Mouse (Mus musculus) hindbrain, embryonic 10.5 days (tissue): ENCODE data around the gene Tacr2. TPM values are rescaled to one million over a fixed set of nuclear protein-coding genes. Genes with fewer than 3 reads are reported as not detected.

Experiments used
- DNase-seq: peaks from one replicate; pipeline ENCODE4 v3.0.0-alpha.2; 2017; ENCODE audit warnings: low spot score
- H3K27ac ChIP-seq: fragments of 300-500 bp; sonication (generic); 2 replicates; pipeline ENCODE4 v1.5.1; 2016; ENCODE audit warnings: mild to moderate bottlenecking, moderate library complexity
- H3K27me3 ChIP-seq: fragments of 300-500 bp; sonication (generic); 2 replicates; pipeline ENCODE4 v1.6.1; 2016; ENCODE audit warnings: mild to moderate bottlenecking; ENCODE audit not compliant: poor library complexity, insufficient read depth, severe bottlenecking
- H3K36me3 ChIP-seq: fragments of 300-500 bp; sonication (generic); 2 replicates; pipeline ENCODE4 v1.6.1; 2016; ENCODE audit warnings: mild to moderate bottlenecking, moderate library complexity
- H3K4me1 ChIP-seq: fragments of 300-500 bp; sonication (generic); replicated peaks from 2 replicates; pipeline ENCODE4 v1.6.1; 2016; ENCODE audit warnings: mild to moderate bottlenecking
- H3K4me3 ChIP-seq: fragments of 300-500 bp; sonication (generic); 2 replicates; pipeline ENCODE4 v1.5.1; 2016; ENCODE audit warnings: mild to moderate bottlenecking, moderate library complexity
- H3K9me3 ChIP-seq: fragments of 300-500 bp; sonication (generic); 2 replicates; pipeline ENCODE4 v1.6.1; 2016; ENCODE audit warnings: mild to moderate bottlenecking, moderate library complexity
- WGBS: fragments of 180-500 bp; shearing (Covaris S2); methylation state at CpG from one replicate; pipeline ENCODE4 v1.1.7; 2016; 5-methylcytosine and 5-hydroxymethylcytosine counted together
- polyA plus RNA-seq: library from polyadenylated mRNA; unstranded; fragments of >200 nt; fragmentation: Nextera tagmentation; extraction: Ambion mirVana; gene quantifications from 2 replicates; pipeline ENCODE4 v1.2.1, GENCODE M21; 2016

Gene Tacr2
- polyA plus RNA-seq, 1 experiment from 2014 or later = not detected

- Histone ChIP-seq H3K27me3 (no peaks in the 10 kb centered on the region), H3K4me1 (peaks cover 24% of the 10 kb centered on the region), H3K9me3 (no peaks in the 10 kb centered on the region), H3K27ac (no peak overlapping the region), H3K4me3 (no peak overlapping the region), H3K36me3 (no peaks in the 10 kb centered on the region)
- WGBS = 85% methylated on average over 17 of the region's 17 CpGs
- DNase-seq = no peak
Measured at GRCm38 (mm10) chr10:62222777-62223176, 29.5 kb upstream of the Tacr2 start.

GRCm38 (mm10) chr10:62224231-62224630 lies 28.0 kb upstream of the Tacr2 start:
- Histone ChIP-seq H3K9me3 (no peaks in the 10 kb centered on the region), H3K36me3 (no peaks in the 10 kb centered on the region), H3K4me1 (peaks cover 22% of the 10 kb centered on the region), H3K27ac (no peak overlapping the region), H3K4me3 (no peak overlapping the region), H3K27me3 (peaks cover 8% of the 10 kb centered on the region; the same call in 1 of the 2 replicates)
- no peak for DNase-seq
- 66% methylated on average over 6 of the region's 6 CpGs for WGBS

DNA sequence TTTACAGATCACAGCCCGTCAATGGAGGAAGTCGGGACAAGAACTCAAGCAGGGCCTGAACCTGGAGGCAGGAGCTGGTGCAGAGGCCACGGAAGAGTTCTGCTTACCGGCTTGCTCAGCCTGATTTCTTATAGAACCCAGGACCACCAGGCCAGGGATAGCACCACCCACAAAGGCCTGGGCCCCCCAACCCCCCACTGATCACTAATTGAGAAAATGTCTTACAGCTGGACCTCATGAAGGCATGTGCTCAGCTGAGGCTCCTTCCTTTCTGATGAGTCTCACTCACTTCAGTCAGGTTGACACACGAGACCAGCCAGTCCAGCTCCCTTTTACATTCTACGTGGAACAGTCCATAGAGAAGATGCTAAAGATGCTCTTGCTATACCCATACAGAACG lies 26.4 kb upstream of the Tacr2 start:
- 75% methylated on average over 7 of the region's 7 CpGs for WGBS
- Histone ChIP-seq H3K27ac (no peak overlapping the region), H3K4me3 (no peak overlapping the region), H3K27me3 (peaks cover 18% of the 10 kb centered on the region; the same call in 1 of the 2 replicates), H3K4me1 (peaks cover 27% of the 10 kb centered on the region), H3K9me3 (no peaks in the 10 kb centered on the region), H3K36me3 (no peaks in the 10 kb centered on the region)
- DNase-seq = no peak

GRCm38 (mm10) chr10:62228126-62228525 lies 24.1 kb upstream of the Tacr2 start:
- Histone ChIP-seq H3K36me3 (no peaks in the 10 kb centered on the region), H3K27me3 (peaks cover 33% of the 10 kb centered on the region), H3K9me3 (no peaks in the 10 kb centered on the region), H3K4me1 (peaks cover 33% of the 10 kb centered on the region), H3K4me3 (no peak overlapping the region), H3K27ac (no peak overlapping the region)
- 71% methylated on average over 6 of the region's 6 CpGs for WGBS
- no peak for DNase-seq

- H3K4me1 ChIP-seq = peaks cover 23% of the 10 kb centered on the region
- H3K27ac ChIP-seq = peak within 1 kb of the TSS; percentile 87
- WGBS = under 1% methylated on average over 59 of the region's 59 CpGs
- peak; percentile 97 for DNase-seq
- H3K9me3 ChIP-seq = no peaks in the 10 kb centered on the region
- no peaks in the 10 kb centered on the region for H3K36me3 ChIP-seq
- H3K27me3 ChIP-seq = peaks cover 33% of the 10 kb centered on the region
- H3K4me3 ChIP-seq = peak within 1 kb of the TSS; percentile 74
Measured at GRCm38 (mm10) chr10:62230708-62231394, 21.4 kb upstream of the Tacr2 start, which contains the start of gene Tspan15. TSS of gene Tspan15 (minus strand) at chr10:62231251.

DNA sequence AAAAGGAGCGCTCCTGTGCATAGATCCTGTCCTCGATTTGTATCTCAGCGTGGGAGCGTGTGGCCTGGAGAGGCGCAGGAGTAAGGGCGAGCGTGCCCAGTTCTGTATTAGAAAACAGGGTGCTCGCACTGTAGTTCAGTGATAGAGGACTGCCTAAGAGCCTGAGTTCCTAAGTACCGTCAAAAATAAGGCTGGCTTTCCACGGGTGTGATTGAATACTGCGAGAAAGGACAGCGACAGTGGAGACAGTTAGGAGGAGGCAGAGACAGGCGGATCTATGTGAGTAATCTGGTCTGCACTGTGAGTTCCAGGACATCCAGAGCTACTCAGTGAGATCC lies 20.9 kb upstream of the Tacr2 start:
- no peaks in the 10 kb centered on the region for H3K36me3 ChIP-seq
- peaks cover 33% of the 10 kb centered on the region for H3K27me3 ChIP-seq
- H3K27ac ChIP-seq = peak overlapping the region; percentile 87
- peak overlapping the region; percentile 74 for H3K4me3 ChIP-seq
- 5% methylated on average over 13 of the region's 13 CpGs for WGBS
- no peaks in the 10 kb centered on the region for H3K9me3 ChIP-seq
- peaks cover 20% of the 10 kb centered on the region for H3K4me1 ChIP-seq
- no peak for DNase-seq

- whole genome bisulfite sequencing = 72% methylated on average over 3 of the region's 3 CpGs
- Histone ChIP-seq H3K27ac (no peak overlapping the region), H3K36me3 (no peaks in the 10 kb centered on the region)
Measured at GRCm38 (mm10) chr10:62231811-62232210, 20.4 kb upstream of the Tacr2 start.

DNA sequence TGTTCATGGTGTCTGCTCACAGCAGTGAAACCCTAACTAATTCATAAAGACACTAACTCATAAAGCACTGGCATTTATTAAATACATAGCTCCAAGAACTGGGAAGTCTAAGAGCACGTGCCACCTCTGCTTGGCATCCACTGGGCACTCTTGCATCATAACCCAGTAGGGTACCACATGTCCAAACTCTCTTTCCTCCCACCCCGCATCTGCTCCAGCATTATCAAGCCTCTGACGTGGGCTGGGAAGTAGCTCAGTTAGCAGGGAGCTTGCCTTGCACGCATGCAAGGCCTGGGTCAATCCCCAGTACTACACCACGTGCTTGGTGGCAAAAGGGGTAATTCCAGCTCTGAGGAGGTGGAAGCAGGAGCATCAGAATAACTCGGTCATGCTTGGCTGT lies 16.1 kb upstream of the Tacr2 start:
- DNase-seq = no peak
- H3K4me3 ChIP-seq = no peak overlapping the region
- no peaks in the 10 kb centered on the region for H3K9me3 ChIP-seq
- peaks cover 15% of the 10 kb centered on the region for H3K27me3 ChIP-seq
- H3K36me3 ChIP-seq = no peaks in the 10 kb centered on the region
- WGBS = 85% methylated on average over 6 of the region's 6 CpGs
- H3K27ac ChIP-seq = no peak overlapping the region
- H3K4me1 ChIP-seq = peaks cover 7% of the 10 kb centered on the region

More at GRCm38 (mm10) chr10:62231811-62232210, 20.4 kb upstream of the Tacr2 start:
- no peaks in the 10 kb centered on the region for H3K9me3 ChIP-seq
- H3K4me1 ChIP-seq = peaks cover 20% of the 10 kb centered on the region
- peak overlapping the region; percentile 74; the same call in 1 of the 2 replicates for H3K4me3 ChIP-seq
- H3K27me3 ChIP-seq = peaks cover 33% of the 10 kb centered on the region
- DNase-seq = no peak

DNA sequence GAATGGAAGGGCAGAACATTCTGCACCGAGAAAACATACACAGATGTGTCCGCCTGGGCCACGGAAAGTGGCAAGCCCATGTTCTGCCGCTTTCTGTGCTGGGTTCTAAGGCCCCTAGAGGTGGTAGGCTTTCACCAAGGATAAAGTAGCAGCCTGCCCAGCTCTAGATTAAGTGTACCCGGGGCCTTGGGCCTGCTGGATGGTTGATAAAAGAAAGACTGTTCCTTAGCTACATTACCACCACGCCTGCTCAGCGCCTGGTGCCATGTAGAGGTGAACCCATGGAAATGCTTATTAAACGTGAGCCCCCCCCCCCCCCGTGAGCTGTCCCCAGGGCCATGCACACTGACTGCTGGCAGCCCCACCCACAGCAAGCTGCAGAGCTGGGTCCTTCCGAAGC lies 15.0 kb upstream of the Tacr2 start:
- Histone ChIP-seq H3K27me3 (peaks cover 8% of the 10 kb centered on the region), H3K4me3 (no peak overlapping the region), H3K4me1 (no peaks in the 10 kb centered on the region; the same call in 1 of the 2 replicates), H3K9me3 (no peaks in the 10 kb centered on the region), H3K27ac (no peak overlapping the region), H3K36me3 (no peaks in the 10 kb centered on the region)
- DNase-seq = no peak
- 86% methylated on average over 10 of the region's 10 CpGs for WGBS

- Histone ChIP-seq H3K4me3 (no peak overlapping the region), H3K27me3 (no peaks in the 10 kb centered on the region), H3K36me3 (no peaks in the 10 kb centered on the region), H3K4me1 (no peaks in the 10 kb centered on the region; the same call in 1 of the 2 replicates), H3K27ac (no peak overlapping the region), H3K9me3 (no peaks in the 10 kb centered on the region)
- DNase-seq = no peak
- 95% methylated on average over 3 of the region's 3 CpGs for WGBS
Measured at GRCm38 (mm10) chr10:62238688-62239087, 13.6 kb upstream of the Tacr2 start.

GRCm38 (mm10) chr10:62239270-62239669 lies 13.0 kb upstream of the Tacr2 start:
- Histone ChIP-seq H3K4me1 (no peaks in the 10 kb centered on the region; the same call in 1 of the 2 replicates), H3K27ac (no peak overlapping the region), H3K36me3 (no peaks in the 10 kb centered on the region), H3K4me3 (no peak overlapping the region), H3K9me3 (no peaks in the 10 kb centered on the region), H3K27me3 (no peaks in the 10 kb centered on the region)
- no peak for DNase-seq
- WGBS = 50% methylated on average over 6 of the region's 6 CpGs

DNA sequence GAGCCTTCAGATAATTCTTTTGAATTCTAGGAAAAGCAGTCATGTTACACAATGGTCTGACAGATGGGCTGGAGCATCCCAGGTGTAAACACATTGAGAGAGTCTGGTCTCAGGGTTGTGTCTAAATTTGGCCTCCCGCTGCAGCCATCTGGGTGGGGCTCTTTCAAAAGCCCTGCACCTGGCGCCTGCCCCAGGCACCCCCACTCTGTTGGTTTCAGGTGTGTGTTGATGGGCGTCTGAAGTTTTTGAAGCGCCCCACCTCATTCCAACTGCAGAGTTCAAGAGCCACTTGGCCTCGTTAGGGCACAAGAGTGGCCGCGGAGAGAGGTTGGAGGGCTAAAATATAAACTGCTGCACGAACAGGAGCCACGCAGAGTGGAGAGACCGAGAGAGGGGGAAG lies 9.9 kb upstream of the Tacr2 start:
- Histone ChIP-seq H3K27ac (no peak overlapping the region), H3K36me3 (no peaks in the 10 kb centered on the region), H3K4me1 (peaks cover 2% of the 10 kb centered on the region; the same call in 1 of the 2 replicates), H3K4me3 (no peak overlapping the region), H3K27me3 (no peaks in the 10 kb centered on the region), H3K9me3 (no peaks in the 10 kb centered on the region)
- no peak for DNase-seq
- 82% methylated on average over 10 of the region's 10 CpGs for WGBS

DNA sequence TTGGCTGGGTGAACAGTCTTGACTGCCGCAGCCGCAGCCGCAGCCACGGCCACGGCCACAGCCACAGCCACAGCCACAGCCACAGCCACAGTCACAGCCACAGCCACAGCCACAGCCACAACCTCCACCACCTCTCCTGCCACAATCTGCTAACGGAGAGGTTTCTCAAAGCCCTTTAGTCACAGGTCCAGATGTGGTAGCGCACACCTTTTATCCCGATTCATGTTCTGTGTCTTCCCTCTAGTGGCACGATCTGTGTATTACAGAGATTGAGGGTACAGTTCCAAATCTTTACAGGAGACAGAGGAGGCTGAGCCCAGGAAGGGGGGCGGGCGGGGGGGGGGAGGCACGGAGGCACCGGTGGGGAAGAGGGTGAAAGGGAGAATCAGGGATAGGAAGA lies 9.3 kb upstream of the Tacr2 start:
- Histone ChIP-seq H3K9me3 (no peaks in the 10 kb centered on the region), H3K4me3 (no peak overlapping the region), H3K27me3 (no peaks in the 10 kb centered on the region), H3K4me1 (peaks cover 2% of the 10 kb centered on the region), H3K36me3 (no peaks in the 10 kb centered on the region), H3K27ac (no peak overlapping the region)
- 58% methylated on average over 13 of the region's 13 CpGs for WGBS
- peak; percentile 29 for DNase-seq
